Mouse (Mus musculus) limb, embryonic 10.5 days (tissue): ENCODE results near the gene Gm44805. TPM values are rescaled to one million over a fixed set of nuclear protein-coding genes. Genes with fewer than 3 reads are reported as not detected.
A peak's percentile ranks its signal among the peaks of the same experiment; 100 is the strongest.

Source experiments
- DNase-seq: peaks from one replicate; pipeline ENCODE4 v3.0.0-alpha.2; 2017; ENCODE audit warnings: low spot score
- H3K27ac ChIP-seq: fragments of 300-500 bp; sonication (generic); 2 replicates; pipeline ENCODE4 v1.5.1; 2016; ENCODE audit warnings: mild to moderate bottlenecking
- H3K27me3 ChIP-seq: fragments of 300-500 bp; sonication (generic); 2 replicates; pipeline ENCODE4 v1.6.1; 2016; ENCODE audit warnings: low read depth, mild to moderate bottlenecking; ENCODE audit not compliant: poor library complexity, severe bottlenecking
- H3K36me3 ChIP-seq: fragments of 300-500 bp; sonication (generic); 2 replicates; pipeline ENCODE4 v1.6.1; 2016; ENCODE audit warnings: mild to moderate bottlenecking, moderate library complexity
- H3K4me1 ChIP-seq: fragments of 300-500 bp; sonication (generic); 2 replicates; pipeline ENCODE4 v1.6.1; 2016
- H3K4me3 ChIP-seq: fragments of 300-500 bp; sonication (generic); 2 replicates; pipeline ENCODE4 v1.5.1; 2016; ENCODE audit warnings: mild to moderate bottlenecking, moderate library complexity
- H3K9me3 ChIP-seq: fragments of 300-500 bp; sonication (generic); replicated peaks from 2 replicates; pipeline ENCODE4 v1.6.1; 2016; ENCODE audit warnings: mild to moderate bottlenecking
- WGBS: fragments of 180-500 bp; shearing (Covaris S2); methylation state at CpG from one replicate; pipeline ENCODE4 v1.1.7; 2016; 5-methylcytosine and 5-hydroxymethylcytosine counted together
- polyA plus RNA-seq: library from polyadenylated mRNA; unstranded; fragments of >200 nt; fragmentation: Nextera tagmentation; extraction: Ambion mirVana; gene quantifications from 2 replicates; pipeline ENCODE4 v1.2.1, GENCODE M21; 2016

The Gm44805 gene
- not detected in 2 replicates for polyA plus RNA-seq

DNA sequence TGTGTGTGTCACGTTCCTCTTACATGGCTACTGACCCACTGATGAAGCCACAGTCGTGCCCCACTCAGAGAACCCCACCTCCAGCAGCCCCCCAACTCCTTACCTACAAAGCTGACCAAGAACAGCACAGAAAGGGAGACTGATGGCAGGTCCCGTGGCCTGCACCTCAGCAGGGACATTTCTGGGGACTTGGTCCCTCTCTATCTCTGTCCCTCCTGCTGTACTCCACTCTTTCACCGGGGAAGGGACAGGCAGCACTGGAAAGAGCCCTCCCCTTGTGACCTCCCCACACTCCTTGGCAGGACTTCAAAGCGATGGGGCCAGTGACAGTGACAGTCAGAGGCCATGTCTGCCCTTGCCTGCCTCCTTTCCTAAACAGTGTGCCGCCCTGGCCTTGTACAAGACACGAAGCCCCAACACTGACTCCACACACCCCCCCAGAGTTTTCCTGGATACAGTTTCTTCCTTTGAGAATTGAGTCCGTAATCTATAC is at the start of gene Gm44805, which contains the start of gene Apoc4:
Gm44805 (minus strand) TSS at position 222 of the 493 bp plus-strand sequence.
Apoc4 (minus strand) TSS at position 278 of the 493 bp plus-strand sequence.
- no peak within 1 kb of the TSS for H3K27ac ChIP-seq
- no peaks in the 10 kb centered on the region for H3K4me1 ChIP-seq
- DNase-seq, result no peak
- H3K9me3 ChIP-seq, result no peaks in the 10 kb centered on the region
- 54% methylated on average over 8 of the region's 8 CpGs for WGBS
- H3K36me3 ChIP-seq, result no peaks in the 10 kb centered on the region
- no peaks in the 10 kb centered on the region for H3K27me3 ChIP-seq
- H3K4me3 ChIP-seq, result no peak within 1 kb of the TSS

DNA sequence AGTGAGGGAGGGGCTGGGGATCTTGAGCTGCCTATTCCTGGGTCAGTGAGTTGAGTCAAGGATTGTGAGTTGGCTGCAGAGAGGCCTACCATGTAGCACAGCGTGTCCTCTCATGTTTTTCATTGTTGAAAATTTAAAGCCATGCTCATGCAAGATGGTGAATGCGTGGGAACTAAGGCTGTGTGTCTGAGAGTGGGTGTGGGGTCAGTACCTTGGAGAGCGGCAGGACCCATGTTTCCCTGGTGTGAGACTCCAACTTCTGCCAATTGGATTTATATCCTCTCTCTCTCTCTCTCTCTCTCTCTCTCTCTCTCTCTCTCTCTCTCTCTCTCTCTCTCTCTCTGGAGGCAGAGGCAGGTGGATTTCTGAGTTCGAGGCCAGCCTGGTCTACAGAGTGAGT is 45.3 kb upstream of the Gm44805 start:
- no peak for DNase-seq
- WGBS, result 91% methylated on average over 4 of the region's 4 CpGs
- no peak overlapping the region for H3K27ac ChIP-seq
- H3K4me1 ChIP-seq, result no peaks in the 10 kb centered on the region
- no peak overlapping the region for H3K4me3 ChIP-seq
- H3K27me3 ChIP-seq, result no peaks in the 10 kb centered on the region
- no peaks in the 10 kb centered on the region for H3K9me3 ChIP-seq
- peaks cover 100% of the 10 kb centered on the region for H3K36me3 ChIP-seq

DNA sequence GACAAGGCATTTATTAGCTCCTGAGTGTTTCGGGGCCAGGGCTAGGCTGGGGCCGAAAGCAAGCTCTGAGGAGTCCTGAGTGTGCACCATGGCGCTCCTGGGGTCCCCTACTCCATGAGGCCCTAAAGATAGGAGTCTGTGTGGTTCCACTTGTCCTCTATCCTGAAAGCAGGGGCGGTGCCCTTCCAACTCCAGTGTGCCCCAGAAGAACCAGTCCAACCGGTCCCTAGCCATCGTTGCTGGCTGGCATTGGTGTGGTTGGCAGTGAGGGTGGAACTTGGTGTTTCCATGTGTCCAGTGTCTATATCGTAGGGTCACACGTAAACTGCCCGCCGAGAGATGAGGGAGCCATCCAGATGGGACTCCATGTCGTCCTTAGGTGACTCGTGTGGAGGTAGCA is 42.9 kb upstream of the Gm44805 start:
- WGBS, result 95% methylated on average over 12 of the region's 12 CpGs
- DNase-seq, result no peak
- peaks cover 99% of the 10 kb centered on the region for H3K36me3 ChIP-seq
- peaks cover 6% of the 10 kb centered on the region; the same call in 1 of the 2 replicates for H3K9me3 ChIP-seq
- H3K4me3 ChIP-seq, result no peak overlapping the region
- no peaks in the 10 kb centered on the region for H3K27me3 ChIP-seq
- H3K27ac ChIP-seq, result no peak overlapping the region
- no peaks in the 10 kb centered on the region for H3K4me1 ChIP-seq

- no peaks in the 10 kb centered on the region for H3K4me1 ChIP-seq
- H3K27me3 ChIP-seq, result no peaks in the 10 kb centered on the region
- peaks cover 6% of the 10 kb centered on the region; the same call in 1 of the 2 replicates for H3K9me3 ChIP-seq
- H3K36me3 ChIP-seq, result peaks cover 90% of the 10 kb centered on the region
- no peak for DNase-seq
- no peak overlapping the region for H3K4me3 ChIP-seq
- H3K27ac ChIP-seq, result no peak overlapping the region
- WGBS, result 86% methylated on average over 6 of the region's 6 CpGs
Measured at GRCm38 (mm10) chr7:19722754-19723195, 41.6 kb upstream of the Gm44805 start.

DNA sequence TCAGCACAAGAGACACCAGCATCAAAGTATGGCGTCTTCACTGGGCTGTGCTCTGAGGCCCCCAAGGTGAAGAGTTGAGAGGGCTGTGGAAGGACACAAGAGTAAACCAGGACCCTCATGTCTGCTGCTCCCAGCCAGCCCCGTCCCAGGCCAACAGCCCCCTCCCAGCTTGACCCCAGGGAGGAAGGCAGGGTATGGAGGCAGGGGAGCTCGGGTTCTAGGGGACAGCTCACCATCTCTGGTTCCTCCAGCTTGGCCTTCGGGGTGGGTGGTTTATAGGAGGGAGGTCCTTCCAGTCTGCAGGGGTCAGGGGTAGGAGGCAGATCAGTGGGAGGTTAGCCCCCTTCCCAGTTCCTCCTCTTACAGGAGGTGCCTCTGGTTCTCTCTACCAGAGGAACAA is 38.0 kb upstream of the Gm44805 start:
- DNase-seq, result no peak
- Histone ChIP-seq H3K27ac (no peak overlapping the region), H3K4me1 (peaks cover 11% of the 10 kb centered on the region), H3K27me3 (no peaks in the 10 kb centered on the region), H3K36me3 (peaks cover 66% of the 10 kb centered on the region), H3K4me3 (no peak overlapping the region), H3K9me3 (peaks cover 6% of the 10 kb centered on the region; the same call in 1 of the 2 replicates)
- 97% methylated on average over 4 of the region's 4 CpGs for WGBS

GRCm38 (mm10) chr7:19718297-19718952 is 37.2 kb upstream of the Gm44805 start:
- 93% methylated on average over 5 of the region's 5 CpGs for WGBS
- Histone ChIP-seq H3K4me3 (no peak overlapping the region), H3K36me3 (peaks cover 66% of the 10 kb centered on the region), H3K9me3 (peaks cover 6% of the 10 kb centered on the region; the same call in 1 of the 2 replicates), H3K4me1 (peaks cover 18% of the 10 kb centered on the region), H3K27ac (no peak overlapping the region), H3K27me3 (no peaks in the 10 kb centered on the region)
- no peak for DNase-seq

GRCm38 (mm10) chr7:19717346-19717745 is 36.1 kb upstream of the Gm44805 start:
- Histone ChIP-seq H3K9me3 (peaks cover 6% of the 10 kb centered on the region; the same call in 1 of the 2 replicates), H3K4me1 (peaks cover 18% of the 10 kb centered on the region), H3K4me3 (no peak overlapping the region), H3K27ac (no peak overlapping the region), H3K27me3 (no peaks in the 10 kb centered on the region), H3K36me3 (peaks cover 66% of the 10 kb centered on the region)
- 89% methylated on average over 4 of the region's 4 CpGs for WGBS
- no peak for DNase-seq

- DNase-seq, result no peak
- Histone ChIP-seq H3K4me1 (peaks cover 18% of the 10 kb centered on the region), H3K36me3 (peaks cover 66% of the 10 kb centered on the region), H3K4me3 (peak overlapping the region; percentile 99), H3K9me3 (peaks cover 6% of the 10 kb centered on the region; the same call in 1 of the 2 replicates), H3K27ac (peak overlapping the region; percentile 75; the same call in 1 of the 2 replicates), H3K27me3 (no peaks in the 10 kb centered on the region)
- WGBS, result 71% methylated on average over 2 of the region's 2 CpGs
Measured at GRCm38 (mm10) chr7:19716822-19717221, 35.6 kb upstream of the Gm44805 start.

DNA sequence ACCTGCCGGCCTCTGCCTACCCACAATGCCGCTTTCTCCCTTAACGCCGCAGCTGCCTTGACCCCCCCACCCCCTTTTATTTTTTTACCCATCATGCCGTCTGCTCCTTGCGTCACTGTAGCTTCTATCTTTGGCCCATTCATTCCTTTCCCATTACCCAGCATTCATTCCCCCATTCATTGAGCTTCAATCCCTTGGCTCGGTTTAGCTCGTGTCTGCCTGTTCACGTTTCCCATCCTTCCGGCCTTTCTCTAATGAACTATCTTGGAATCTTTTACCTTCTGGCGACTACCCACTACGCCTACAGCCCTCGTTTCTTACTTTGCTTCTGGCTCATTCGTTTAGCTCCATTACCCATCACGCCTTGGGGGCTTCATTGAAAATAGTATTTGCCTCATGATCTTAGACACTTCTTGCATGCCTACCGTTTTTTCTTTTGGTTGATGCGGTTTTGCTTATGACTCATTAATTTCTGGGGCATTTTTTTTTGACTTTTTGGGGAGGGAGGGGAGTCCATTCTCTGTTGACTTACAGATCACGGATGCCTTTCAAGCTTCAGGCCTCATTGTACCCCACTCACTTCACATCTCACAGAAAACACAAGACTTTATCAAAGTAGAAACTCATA is 34.9 kb upstream of the Gm44805 start:
- Histone ChIP-seq H3K4me3 (peak overlapping the region; percentile 99), H3K9me3 (peaks cover 4% of the 10 kb centered on the region; the same call in 1 of the 2 replicates), H3K27me3 (no peaks in the 10 kb centered on the region), H3K4me1 (peaks cover 18% of the 10 kb centered on the region), H3K27ac (peak overlapping the region; percentile 75), H3K36me3 (peaks cover 66% of the 10 kb centered on the region)
- no peak for DNase-seq
- 10% methylated on average over 18 of the region's 18 CpGs for WGBS

- Histone ChIP-seq H3K4me3 (peak within 1 kb of the TSS; percentile 99), H3K27me3 (no peaks in the 10 kb centered on the region), H3K9me3 (no peaks in the 10 kb centered on the region), H3K4me1 (peaks cover 18% of the 10 kb centered on the region), H3K27ac (peak within 1 kb of the TSS; percentile 88), H3K36me3 (peaks cover 66% of the 10 kb centered on the region)
- peak; percentile 94 for DNase-seq
- under 1% methylated on average over 59 of the region's 59 CpGs for WGBS
Measured at GRCm38 (mm10) chr7:19715239-19716054, 34.2 kb upstream of the Gm44805 start, which contains the start of gene Tomm40. Gene Tomm40, minus strand, starts transcription at chr7:19715438.

GRCm38 (mm10) chr7:19714836-19715235 is 33.6 kb upstream of the Gm44805 start:
- WGBS, result 1% methylated on average over 39 of the region's 39 CpGs
- no peaks in the 10 kb centered on the region for H3K27me3 ChIP-seq
- H3K36me3 ChIP-seq, result peaks cover 66% of the 10 kb centered on the region
- peaks cover 18% of the 10 kb centered on the region for H3K4me1 ChIP-seq
- peak overlapping the region; percentile 88 for H3K27ac ChIP-seq
- H3K4me3 ChIP-seq, result peak overlapping the region; percentile 99
- DNase-seq, result no peak
- no peaks in the 10 kb centered on the region for H3K9me3 ChIP-seq

DNA sequence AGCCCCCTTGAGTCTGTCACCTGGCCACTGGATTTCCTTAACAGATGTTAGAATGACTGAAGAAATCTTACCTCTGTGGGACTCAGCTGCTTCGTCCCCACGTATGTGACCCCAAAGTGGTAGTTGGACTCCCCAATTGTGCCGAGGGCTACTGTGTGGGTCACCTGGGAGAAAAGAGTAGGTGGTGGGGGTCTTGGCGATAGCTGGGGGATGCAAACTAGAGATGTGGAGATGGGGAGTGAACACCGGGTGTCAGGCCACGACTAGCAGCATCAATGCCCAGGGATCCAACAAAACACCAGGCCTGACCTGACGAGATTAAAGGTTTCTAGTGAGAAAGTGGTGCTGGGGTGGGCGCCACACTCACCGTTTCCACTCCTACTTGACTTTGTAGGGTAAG is 32.4 kb upstream of the Gm44805 start:
- no peak overlapping the region for H3K27ac ChIP-seq
- no peak for DNase-seq
- H3K36me3 ChIP-seq, result peaks cover 68% of the 10 kb centered on the region
- H3K4me3 ChIP-seq, result peak overlapping the region; percentile 99
- no peaks in the 10 kb centered on the region for H3K9me3 ChIP-seq
- no peaks in the 10 kb centered on the region for H3K27me3 ChIP-seq
- WGBS, result 88% methylated on average over 9 of the region's 9 CpGs
- H3K4me1 ChIP-seq, result peaks cover 18% of the 10 kb centered on the region
